Mouse (Mus musculus) bone marrow macrophage, adult 2 months (primary cell): ENCODE data around the gene Eid2b.

Source experiments
- CTCF ChIP-seq: IDR thresholded peaks from 2 replicates; pipeline ENCODE4 v1.5.1; 2012; ENCODE audit warnings: low read depth, mild to moderate bottlenecking, low read length, moderate library complexity
- POLR2A ChIP-seq: IDR thresholded peaks from 2 replicates; pipeline ENCODE4 v1.6.1; 2012; ENCODE audit warnings: mild to moderate bottlenecking, low read depth, low read length, borderline replicate concordance

GRCm38 (mm10) chr7:28306216-28306615 is 28.7 kb downstream of the Eid2b start:
- TF ChIP-seq POLR2A (no peak), CTCF (no peak)
